Mouse (Mus musculus) lung, postnatal 4 days (tissue): ENCODE data around the gene Slc25a45.

Experiments
- DNase-seq, 2 experiments: peaks; one replicate each; pipeline ENCODE4 v3.0.0; 2021

Slc25a45 gene

DNA sequence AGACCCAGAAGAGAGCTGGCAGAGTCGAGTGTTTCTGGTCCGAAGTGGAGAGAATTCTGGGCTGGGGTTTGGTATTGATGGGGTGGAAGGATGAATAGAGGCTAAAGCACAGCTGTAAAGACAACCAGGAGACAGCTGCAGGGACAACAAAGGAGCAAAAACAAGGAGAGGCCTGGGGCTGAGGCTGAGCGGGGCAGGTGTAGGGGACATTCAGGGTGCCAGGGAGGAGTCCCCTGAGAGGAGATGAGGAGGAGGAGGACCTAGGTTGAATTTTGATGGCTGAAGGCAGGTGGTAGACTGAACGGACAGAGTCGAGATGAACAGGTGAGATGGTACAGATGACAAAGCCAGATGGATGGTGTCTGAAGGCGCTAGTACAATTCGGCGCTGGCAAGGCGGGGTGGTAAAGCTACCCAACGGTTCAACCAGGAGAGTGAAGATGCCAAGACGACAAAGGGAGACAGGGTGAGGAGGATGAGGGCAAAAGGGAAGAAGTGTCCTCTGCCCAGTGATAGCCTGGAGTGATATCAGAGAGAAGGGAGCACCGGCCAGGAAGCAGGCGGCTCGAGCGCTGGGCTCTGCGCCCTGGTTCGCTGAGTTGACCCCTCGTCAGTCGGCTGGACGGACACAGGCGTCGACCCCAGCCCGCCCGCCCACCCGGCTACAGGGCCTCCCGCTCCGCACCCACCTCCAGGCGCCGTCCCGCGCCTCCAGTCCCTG, 15.8 kb downstream of the Slc25a45 start:
- DNase-seq, result no peak

DNA sequence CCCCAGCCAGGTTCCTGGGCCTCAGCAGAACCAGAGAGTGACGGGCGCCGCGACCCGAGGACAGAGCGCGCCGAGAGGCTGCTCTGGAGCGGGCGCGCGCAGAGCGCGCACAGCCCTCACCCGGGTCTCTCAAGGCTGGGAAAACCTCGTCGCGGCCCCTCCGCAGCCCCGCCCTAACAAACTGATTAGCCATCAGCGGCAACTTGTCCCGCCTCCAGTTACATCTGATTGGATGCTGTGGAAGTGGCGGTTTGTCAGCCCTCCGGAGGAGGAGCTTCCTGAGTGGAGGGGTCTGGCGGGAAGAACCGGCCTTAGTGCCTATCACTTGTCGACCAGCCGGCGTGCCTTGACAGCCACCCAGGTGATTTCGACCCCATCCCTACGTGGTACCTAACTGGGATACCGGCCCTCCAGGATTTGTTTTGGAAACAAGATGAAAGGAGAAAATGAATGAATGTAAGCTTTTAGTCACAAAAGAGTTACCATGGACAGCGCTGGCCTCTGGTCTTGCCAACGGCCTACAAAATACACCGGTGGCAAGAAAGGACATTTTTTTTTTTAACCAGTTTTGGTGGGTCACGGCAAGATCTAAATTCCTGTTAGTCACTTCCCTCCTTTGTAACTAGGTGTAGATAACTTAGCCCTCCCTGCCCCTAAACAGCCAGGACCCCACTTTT, 16.5 kb downstream of the Slc25a45 start, which contains the start of gene Tigd3:
Gene Tigd3, minus strand, starts transcription at position 148 of the 677 bp plus-strand sequence.
- peak; percentile 96 for DNase-seq

DNA sequence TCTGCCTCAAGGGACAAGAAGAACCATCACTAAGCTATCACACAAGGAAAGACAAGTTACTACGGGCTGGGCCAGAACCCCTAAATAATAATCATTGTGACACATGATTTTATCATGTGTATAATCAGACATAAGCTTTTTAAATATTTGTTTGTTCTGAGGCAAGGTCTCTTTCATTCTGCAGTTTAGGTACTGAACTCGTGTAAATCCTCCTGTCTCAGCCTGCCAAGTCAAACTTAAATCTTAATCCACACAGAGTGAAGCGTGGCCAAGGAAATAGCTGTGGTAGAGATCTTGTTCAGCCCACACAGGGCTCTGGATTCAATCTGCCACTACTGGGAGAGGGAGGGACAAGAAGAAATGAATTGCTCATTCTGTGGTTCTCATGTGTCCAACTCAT, 29.7 kb downstream of the Slc25a45 start:
- DNase-seq, result no peak

DNA sequence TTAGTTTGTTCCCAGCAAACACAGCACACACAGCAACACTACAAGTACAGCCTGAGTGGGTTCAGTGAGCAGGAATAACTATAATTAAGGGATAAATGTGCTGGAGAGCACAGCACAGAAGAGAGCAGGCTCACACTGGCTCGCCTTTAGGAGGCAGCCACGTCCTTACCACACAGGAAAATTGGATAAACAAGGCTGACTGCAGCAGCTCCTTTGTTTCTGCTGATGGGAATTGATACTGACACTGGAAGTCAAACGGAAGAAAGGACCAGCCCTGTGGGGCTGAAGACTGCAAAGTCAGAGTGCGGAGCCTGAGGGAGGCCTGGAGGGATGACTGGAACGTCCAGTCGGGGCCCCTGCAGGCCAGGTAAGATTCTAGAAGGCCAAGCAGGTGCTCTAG, 32.6 kb downstream of the Slc25a45 start:
- DNase-seq, result no peak

DNA sequence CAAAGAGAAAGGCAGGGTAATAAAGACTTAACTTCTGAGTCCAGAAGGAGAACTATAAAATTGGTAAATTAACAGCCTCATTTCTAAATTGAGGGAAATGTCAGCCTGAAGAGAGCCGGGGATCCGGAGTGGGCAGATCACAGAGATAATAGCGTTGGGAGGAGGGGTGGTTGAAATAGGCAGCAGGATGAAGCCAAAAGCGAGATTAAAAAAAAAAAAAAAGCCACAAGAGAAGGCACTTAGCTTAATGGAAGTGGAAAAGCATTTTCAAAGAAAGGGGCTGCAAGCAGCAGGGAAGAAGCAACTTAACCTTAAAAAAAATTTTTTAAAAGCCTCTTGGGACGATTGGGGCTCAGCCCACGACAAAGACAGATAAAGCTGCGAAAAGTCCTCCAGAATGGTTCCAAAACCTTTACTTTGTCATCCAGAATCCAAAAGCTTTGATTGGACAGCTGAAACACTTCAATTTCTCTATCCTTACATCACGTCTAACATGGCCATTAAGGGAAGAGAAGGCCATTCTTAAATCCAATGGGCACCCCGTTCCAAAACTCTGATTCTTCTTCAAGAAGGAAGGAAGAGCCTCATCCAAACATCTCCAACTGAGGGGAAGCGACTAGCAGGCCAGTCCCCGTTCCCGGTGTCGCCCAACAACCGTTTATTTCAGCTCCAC, 34.0 kb downstream of the Slc25a45 start:
- DNase-seq, result no peak

DNA sequence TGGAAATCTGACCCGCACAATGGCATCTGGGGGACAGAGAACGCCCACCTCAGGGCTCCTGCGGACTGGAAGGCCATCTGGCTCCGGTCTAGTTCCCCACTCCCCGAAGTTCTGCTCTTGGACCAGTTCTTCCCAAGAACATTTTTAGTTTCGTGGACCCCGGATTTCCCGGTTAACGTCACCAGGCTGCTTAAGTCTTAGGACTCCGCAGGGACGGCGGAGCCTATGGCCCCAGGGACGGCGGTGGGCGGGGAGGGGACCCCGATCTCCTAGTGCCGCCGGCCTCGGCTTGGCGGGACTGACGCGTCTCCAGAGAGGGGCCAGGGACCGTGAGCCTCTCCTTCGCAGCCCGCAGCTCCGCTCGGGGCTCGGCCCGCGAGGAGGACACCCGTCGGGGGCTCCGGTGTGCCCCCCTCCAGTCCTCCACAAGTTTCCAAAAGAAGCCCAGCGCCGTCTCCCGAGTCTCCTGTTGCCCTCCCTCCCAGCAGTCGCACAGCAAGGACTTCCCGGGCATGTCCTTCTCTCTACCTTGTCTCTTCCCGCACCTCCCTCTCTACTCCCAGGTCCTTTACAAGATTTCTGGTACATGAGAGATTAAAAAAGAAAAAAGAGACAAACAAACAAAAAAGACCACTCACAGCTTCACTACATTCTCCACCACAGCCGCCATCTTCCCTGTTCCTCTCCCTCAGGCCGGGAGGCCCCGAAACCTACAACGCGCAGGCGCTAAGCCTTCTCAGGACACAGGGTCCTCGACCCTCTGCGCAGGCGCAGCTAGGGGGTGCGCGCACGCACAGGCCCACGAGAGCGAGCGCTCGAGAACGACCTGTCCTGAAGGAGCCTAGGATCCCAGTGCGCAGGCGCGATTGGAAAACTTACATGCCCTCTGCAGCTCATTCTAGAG, 34.7 kb downstream of the Slc25a45 start:
- peak; percentile 99 for DNase-seq

DNA sequence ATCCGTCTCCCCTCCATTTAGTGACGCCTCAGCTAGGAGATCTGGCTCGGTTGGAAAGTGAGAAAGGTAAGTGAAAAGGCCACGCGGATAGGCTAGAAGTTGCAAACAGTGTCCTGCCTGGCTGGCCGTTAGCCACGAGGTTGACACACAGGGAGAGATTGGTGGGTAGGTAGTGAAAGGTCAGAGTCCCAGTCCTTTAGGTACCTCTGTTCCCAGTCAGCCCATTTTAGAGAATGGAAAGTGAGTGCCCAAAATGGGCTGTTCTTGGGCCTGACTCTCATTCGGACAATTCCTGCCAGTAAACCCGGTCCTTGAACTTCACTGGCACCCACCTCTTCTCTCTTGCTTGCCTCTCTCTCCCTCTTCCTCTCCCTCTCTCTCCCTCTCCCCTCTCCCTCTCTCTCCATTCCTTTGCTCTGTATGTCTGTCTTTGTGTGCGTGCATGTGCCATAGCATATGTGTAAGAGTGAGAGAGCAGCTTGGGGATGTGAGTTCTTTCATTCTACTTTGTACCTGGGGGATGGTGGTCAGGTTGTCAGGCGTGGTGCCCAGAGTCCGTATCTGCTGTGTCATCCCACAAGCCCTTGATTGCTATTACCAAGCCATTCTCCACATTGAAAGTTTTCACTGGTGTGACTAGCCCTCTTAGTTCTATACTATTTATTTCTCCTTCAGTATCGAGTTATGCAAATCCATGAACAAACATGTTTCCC, 35.6 kb downstream of the Slc25a45 start, which contains the start of gene Dpf2:
Gene Dpf2, minus strand, starts transcription at position 4 of the 713 bp plus-strand sequence.
- DNase-seq, result no peak

DNA sequence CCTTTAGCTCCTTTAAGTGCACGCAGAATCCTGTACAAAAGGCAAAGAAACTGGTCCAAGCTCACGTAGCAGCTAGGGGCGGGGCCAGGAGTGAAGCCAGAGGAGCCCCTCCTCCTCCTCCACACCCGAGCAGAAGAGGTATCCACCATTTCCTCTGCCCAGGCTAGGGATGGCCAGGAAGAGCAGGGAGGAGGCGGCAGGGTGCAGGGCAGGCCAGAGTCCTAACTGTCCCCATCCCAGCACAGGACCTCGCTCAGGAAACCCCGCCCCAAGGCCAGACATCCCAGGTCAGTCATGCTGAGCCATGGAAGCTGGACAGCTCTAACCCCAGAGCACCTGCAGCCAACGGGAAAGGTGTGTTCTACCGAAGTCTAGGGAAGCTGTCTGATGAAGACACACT, 44.1 kb downstream of the Slc25a45 start:
- DNase-seq, result peak; percentile 23 to 60

DNA sequence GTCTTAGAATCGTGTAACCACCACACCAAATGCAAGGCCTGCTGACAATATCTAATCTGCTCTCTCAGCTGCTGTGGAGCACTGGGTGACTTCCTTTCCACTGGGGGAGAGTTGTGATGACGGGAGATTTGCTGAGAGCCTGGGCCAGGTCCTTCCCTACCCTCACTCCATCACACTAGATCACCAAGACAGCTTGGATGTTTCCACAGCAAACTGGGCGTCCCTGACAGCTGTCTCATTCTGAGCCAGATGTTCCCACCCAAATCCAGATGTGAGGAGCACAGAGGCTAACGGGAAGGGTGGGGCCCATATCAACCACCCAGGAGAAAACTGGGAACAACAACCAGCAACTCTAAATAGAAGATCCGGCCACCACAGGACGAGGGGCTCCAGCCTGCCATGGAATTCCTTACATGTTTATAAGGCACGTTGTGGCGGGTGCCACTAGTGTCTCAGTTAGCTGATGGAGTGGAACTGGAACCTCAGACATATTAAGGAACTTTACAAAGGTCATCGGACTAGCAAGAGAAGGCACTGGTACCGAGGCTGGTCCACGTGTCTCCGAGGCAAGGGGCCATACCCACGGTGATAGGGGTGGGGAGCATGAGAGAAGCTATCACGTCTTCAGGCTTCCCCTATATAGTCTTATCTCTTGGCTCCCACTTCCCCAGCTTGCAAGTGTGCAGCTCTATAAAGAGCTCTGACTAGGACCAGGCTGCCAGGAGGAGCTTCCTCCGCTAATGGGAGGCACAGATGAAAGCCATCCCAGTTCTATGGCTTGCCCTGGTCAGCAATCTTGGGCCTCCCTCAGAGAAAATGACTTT, 44.7 kb downstream of the Slc25a45 start:
- peak; percentile 22 to 62 for DNase-seq

DNA sequence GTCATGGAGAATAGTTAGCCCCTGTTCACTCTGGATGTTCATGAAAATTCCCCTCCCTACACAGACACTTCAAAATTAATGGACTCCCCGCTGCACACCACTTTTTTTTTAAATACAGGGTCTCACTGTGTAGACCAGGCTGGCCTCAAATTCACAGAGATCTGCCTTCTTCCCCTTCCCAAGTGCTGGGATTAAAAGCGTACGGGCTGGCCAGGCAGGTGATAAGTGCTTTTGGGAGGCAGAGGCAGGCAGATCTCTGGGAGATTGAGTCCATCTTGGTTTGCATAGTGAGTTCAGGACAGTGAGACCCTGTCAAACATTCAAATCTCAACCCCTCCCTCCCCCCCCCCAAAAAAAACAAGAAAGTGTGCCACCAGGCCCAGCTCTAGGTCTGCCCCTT, 45.4 kb downstream of the Slc25a45 start:
- DNase-seq, result no peak

DNA sequence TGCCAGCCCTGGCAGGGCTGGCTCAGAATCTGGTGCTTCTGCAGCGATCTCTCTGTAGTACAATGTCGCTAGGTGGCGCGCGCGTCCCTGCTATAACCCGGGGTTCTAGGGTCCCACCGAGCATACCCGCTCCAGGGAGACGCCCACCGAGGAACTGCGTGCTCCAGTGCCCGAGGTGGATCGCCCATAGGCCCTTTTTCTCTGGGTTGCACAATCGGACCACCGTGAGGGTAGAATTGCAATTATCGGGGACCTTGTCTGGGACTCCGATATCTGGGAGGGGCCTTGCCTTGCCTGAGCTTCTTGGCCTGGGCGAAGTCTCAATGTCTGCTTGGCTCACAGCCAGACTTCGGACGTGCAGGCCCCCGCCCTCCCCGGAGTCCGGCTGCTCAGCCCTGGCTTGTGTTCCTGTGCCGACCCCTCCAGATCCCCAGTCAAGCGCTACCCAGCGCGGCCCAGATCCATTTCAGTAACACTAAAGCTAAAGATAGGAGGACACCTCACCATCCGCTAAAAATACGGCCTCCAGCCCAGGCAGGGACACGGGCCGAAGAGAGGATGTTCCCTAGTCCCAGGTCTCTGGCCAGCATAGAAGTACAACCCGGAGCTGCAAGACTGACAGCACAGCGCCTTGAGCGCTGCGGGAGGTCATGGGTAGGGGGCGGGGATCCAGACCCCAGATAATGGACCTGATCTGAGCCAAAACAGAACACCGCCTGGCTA, 46.5 kb downstream of the Slc25a45 start:
- peak; percentile 92 to 93 for DNase-seq

DNA sequence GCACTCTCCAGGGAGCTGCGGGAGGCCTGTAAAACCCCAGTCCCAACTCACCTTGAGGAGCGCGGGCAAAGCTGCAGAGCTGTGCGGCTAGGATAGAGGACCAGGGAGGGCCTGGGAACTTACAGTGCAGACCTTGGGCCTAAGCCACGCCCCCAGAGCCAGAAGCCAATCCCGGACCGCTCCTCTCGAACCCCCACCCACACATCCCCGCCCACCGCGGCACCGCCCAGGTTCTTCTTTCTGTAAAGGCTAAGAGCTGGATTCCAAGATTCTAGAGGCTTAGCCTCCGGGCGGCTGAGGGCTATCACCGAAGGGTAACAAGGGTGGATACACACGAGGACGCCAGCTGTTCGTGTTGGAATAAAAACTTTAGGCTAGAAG, 47.1 kb downstream of the Slc25a45 start, which contains the start of gene Cdc42ep2:
Gene Cdc42ep2, minus strand, starts transcription at position 104 of the 381 bp plus-strand sequence.
- peak; percentile 98 for DNase-seq

DNA sequence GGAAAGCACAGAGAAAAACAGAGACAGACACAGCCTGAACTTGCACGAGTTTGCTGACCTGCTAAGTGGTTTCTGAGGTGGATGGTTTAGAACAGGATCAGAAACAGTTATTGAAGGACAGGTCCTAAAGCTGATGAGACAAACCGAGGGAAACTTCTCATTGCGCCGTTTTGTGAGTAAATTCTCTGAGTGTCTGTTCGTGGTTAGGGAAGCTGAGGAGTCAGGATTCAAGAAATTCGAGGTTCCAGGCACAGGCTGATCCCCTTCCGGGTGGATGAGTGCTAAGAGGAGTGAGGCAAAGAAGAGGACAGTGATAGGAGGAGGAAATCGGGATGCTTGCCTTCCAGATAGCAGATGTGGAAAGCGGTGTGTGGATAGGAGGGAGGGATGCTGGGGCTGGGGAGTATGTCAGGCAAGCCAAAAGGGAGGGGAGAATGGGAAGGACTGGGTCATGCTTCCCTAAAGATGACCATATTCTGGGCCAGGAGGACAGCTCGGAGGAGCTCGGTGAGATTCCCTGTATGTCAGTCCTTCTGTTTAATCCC, 47.8 kb downstream of the Slc25a45 start:
- DNase-seq, result no peak

DNA sequence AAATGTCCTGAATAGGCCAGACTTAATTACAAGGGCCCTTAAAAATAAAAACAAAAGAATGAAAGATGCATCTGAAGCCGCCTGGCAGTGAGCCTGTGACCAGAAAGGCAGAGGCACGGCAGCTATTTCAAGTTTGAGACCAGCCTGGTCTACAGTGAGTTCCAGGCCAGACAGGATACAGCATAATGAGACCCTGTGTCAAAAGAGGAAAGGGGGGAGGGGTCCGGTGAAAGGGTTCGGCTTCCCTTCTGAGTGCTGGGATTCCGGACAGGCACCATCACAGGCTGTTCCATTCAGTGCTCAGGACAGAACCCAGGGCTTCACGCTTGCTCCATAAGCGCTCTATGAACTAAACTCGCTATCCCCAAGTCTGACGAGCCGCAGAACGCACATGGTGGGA, 49.4 kb downstream of the Slc25a45 start:
- DNase-seq, result peak in 1 of 2 experiments; percentile 17

DNA sequence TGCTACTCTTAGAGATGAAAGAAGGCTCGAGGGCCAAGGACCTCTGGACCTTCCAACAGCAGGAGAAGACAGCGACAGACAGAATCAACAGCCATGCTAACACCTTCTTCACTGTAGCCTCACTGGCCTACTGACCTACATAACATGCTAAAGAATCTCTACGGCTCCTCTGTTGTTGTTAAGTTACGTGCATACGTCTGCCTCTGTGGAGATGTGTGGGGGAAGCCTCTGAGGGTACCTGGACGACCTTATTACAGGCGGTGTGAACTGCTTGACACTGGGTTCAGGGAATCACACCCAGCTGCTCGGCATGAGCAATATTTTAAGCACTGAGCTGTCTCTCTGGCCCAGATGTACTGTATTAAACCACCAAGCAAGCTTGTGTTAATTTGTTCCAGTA, 49.9 kb downstream of the Slc25a45 start:
- DNase-seq, result no peak

DNA sequence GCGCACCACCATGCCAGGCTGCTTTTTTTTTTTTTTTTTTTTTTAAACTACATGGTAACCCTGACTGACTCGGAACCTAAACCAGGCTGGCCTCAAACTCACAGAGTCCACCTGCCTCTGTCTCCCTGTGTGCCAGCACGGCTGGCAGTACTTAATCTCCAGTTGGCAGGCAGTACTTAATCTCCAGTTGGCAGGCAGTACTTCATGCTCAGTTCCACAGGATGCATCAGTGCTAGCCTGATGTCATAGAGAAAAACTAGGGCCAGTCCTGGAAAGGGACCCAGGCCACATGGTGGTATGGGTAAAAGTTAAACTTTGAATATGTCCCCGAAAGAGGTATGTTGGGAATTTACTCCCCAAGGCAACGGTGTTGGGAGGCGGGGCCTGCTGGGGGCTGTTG, 50.5 kb downstream of the Slc25a45 start:
- DNase-seq, result no peak

DNA sequence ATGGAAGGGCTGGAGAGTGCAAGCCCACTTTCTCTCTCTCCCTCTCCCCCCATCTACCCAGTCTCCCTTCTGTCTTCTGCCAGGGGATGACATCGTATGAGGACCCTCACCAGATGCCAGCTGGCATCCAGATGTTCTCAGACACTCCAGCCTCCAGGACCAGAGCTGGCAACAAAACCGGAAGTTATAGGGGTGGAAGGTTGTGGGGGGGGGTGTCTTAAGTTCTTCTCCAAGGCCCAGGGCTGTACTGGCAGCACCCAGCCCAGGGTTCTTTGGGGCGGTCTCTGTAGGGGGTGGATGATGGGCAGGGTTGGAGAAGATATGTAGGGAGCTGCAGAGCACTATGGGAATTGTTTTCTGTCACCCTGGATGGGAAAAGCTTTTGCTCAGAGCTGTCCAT, 50.9 kb downstream of the Slc25a45 start:
- DNase-seq, result no peak

DNA sequence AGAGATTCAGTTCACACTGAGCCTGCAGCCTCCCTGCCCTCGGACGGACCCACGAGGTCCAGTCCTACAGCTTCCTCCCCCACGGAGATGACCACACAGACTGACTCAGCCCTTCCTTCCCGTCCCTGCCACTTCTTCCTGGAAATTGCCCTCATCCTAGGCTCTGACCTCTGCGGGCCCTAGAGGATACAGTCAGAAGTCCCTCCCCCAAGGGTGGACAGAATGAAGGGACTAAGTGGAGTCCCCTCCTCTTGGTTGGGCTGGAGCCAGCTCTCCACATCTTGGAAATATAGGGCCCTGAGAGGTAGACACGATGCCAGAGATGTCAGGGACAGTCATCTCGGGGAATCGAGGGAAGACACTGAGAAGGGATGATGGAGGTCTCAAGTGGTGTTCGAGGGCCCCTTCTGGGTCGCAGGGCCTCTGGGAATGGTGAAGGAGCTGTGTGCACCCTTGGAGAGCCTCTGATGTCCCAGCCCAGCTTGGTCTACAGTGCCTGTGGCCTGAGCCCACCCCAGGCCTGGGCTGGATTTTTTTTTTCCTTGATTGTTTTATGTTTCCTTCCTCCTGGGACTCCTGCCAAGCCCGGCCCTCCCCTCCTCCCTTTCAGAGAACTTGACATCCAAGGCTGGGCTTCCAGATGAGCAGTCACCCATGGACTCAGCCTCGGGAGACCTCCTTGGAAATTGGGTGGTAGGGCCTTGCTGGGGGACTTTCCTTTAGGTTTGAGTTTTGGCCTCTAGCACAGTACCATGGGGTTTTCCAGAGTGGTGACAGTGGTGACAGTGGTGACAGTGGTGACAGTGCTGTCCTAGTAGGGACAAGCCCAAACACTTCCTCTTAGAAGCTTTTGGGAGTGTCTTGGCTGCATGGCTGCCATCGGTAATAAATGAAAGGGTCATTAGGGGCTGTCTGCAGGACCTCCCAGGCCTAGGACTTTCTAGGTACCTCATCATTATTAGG, 52.3 kb downstream of the Slc25a45 start:
- peak; percentile 86 to 90 for DNase-seq

DNA sequence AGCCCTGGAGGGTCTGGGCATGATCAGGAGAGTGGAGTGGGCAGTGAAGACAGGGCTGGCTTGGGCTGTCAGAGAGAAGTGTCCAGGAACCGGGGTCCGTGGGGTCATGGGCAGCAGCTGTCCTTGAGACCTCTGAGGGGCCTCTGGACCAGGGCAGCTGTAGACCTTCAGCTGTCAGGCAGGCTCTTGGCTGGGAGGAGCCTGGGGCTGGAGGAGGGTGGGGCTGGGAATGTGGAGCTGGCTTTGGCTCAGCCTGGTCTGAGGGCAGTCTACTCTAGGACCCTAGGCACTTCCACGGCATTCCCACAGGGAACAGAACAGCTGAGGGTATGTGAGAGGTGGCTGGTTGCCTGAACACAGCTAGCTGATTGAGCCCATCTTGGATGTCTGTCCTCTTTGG, 57.7 kb downstream of the Slc25a45 start:
- peak; percentile 81 to 91 for DNase-seq
